Mouse (Mus musculus) kidney, adult 9 months (tissue): ENCODE measurements around the gene Syt13.

Experiments used
- DNase-seq: peaks from one replicate; pipeline ENCODE4 v3.0.0; 2022

The Syt13 gene

GRCm38 (mm10) chr2:92967032-92967838, 52.3 kb downstream of the Syt13 start:
- peak; percentile 60 for DNase-seq

GRCm38 (mm10) chr2:92967839-92968166, 52.9 kb downstream of the Syt13 start:
- DNase-seq = no peak

- no peak for DNase-seq
These were observed 56.2 kb downstream of the Syt13 start for GRCm38 (mm10) chr2:92971069-92971468.

GRCm38 (mm10) chr2:92971536-92971935, 56.6 kb downstream of the Syt13 start:
- no peak for DNase-seq

- DNase-seq = no peak
These were observed 57.2 kb downstream of the Syt13 start for GRCm38 (mm10) chr2:92972071-92972470.

GRCm38 (mm10) chr2:92973646-92974045, 58.7 kb downstream of the Syt13 start:
- DNase-seq = no peak

GRCm38 (mm10) chr2:92975031-92975790, 60.3 kb downstream of the Syt13 start:
- DNase-seq = no peak

- DNase-seq = no peak
These were observed 65.3 kb downstream of the Syt13 start for GRCm38 (mm10) chr2:92980165-92980564.

- no peak for DNase-seq
These were observed 67.8 kb downstream of the Syt13 start for GRCm38 (mm10) chr2:92982591-92983272.

GRCm38 (mm10) chr2:92983273-92983620, 68.3 kb downstream of the Syt13 start:
- no peak for DNase-seq

- DNase-seq = peak; percentile 9
These were observed 69.6 kb downstream of the Syt13 start for GRCm38 (mm10) chr2:92984321-92985108.

- DNase-seq = no peak
These were observed 70.3 kb downstream of the Syt13 start for GRCm38 (mm10) chr2:92985171-92985570.

GRCm38 (mm10) chr2:92985600-92985999, 70.7 kb downstream of the Syt13 start:
- DNase-seq = no peak

GRCm38 (mm10) chr2:92987108-92987618, 72.3 kb downstream of the Syt13 start:
- no peak for DNase-seq

GRCm38 (mm10) chr2:92987901-92988631, 73.2 kb downstream of the Syt13 start:
- DNase-seq = peak; percentile 70

GRCm38 (mm10) chr2:92989593-92989992, 74.7 kb downstream of the Syt13 start:
- no peak for DNase-seq

- no peak for DNase-seq
These were observed 77.1 kb downstream of the Syt13 start for GRCm38 (mm10) chr2:92991976-92992375.

GRCm38 (mm10) chr2:93005028-93005427, 90.1 kb downstream of the Syt13 start:
- no peak for DNase-seq
